Mouse (Mus musculus): Measurements from ENCODE around the gene Gal3st1. TPM values are rescaled to one million over a fixed set of nuclear protein-coding genes. Genes with fewer than 3 reads are reported as not detected.
"Not testable (repeated sequence)": the region's sequence is repeated elsewhere in the genome, so short reads cannot be mapped to it uniquely, and the experiment has no call there.

Gal3st1 gene
- total RNA-seq, 2 experiments from 2014 or later = 2.4 to 4.2 TPM

GRCm38 (mm10) chr11:3982275-3983209, 894 bp upstream of the Gal3st1 start:
- DNase-seq = no peak

- DNase-seq = no peak
These were observed 668 bp downstream of the Gal3st1 start for GRCm38 (mm10) chr11:3983863-3984745.

GRCm38 (mm10) chr11:3989748-3990147, 6.3 kb downstream of the Gal3st1 start:
- no peak for DNase-seq

- DNase-seq = no peak
These were observed 9.7 kb downstream of the Gal3st1 start for GRCm38 (mm10) chr11:3993132-3993531.

GRCm38 (mm10) chr11:3993914-3994313, 10.5 kb downstream of the Gal3st1 start:
- DNase-seq = no peak

GRCm38 (mm10) chr11:3995511-3995910, 12.1 kb downstream of the Gal3st1 start:
- DNase-seq = no peak

- no peak for DNase-seq
These were observed 13.4 kb downstream of the Gal3st1 start for GRCm38 (mm10) chr11:3996840-3997239.

- peak; percentile 18 for DNase-seq
These were observed 14.7 kb downstream of the Gal3st1 start for GRCm38 (mm10) chr11:3997978-3998720.

GRCm38 (mm10) chr11:3999547-3999946, 16.1 kb downstream of the Gal3st1 start:
- DNase-seq = no peak

GRCm38 (mm10) chr11:4001603-4002002, 18.2 kb downstream of the Gal3st1 start:
- peak; percentile 73 for DNase-seq

- no peak for DNase-seq
These were observed 21.9 kb downstream of the Gal3st1 start for GRCm38 (mm10) chr11:4005220-4005805.

- DNase-seq = no peak
These were observed 23.0 kb downstream of the Gal3st1 start for GRCm38 (mm10) chr11:4006462-4006861.

GRCm38 (mm10) chr11:4012616-4013015, 29.2 kb downstream of the Gal3st1 start:
- no peak for DNase-seq

- not testable (repeated sequence) for DNase-seq
These were observed 32.4 kb downstream of the Gal3st1 start for GRCm38 (mm10) chr11:4015796-4016195.

- DNase-seq = not testable (repeated sequence)
These were observed 38.7 kb downstream of the Gal3st1 start for GRCm38 (mm10) chr11:4022111-4022510.

- no peak for DNase-seq
These were observed 39.9 kb downstream of the Gal3st1 start for GRCm38 (mm10) chr11:4023321-4023720.

- DNase-seq = no peak
These were observed 43.6 kb downstream of the Gal3st1 start for GRCm38 (mm10) chr11:4027066-4027465.

- DNase-seq = no peak
These were observed 44.3 kb downstream of the Gal3st1 start for GRCm38 (mm10) chr11:4027561-4028334.

- DNase-seq = no peak
These were observed 45.9 kb downstream of the Gal3st1 start for GRCm38 (mm10) chr11:4029343-4029742.

GRCm38 (mm10) chr11:4031126-4031941, 47.9 kb downstream of the Gal3st1 start, which contains the start of gene Sec14l4:
Gene Sec14l4, plus strand, starts transcription at chr11:4031462.
- no peak for DNase-seq

Data from gastrocnemius, postnatal 10 days (tissue).